Mouse (Mus musculus) forebrain, embryonic 15.5 days (tissue): ENCODE results near the gene Plek2. TPM values are rescaled to one million over a fixed set of nuclear protein-coding genes. Genes with fewer than 3 reads are reported as not detected.

Source experiments
- ATAC-seq: fragments of 200-750 bp; cut with Nextera tagmentation; replicated peaks from 2 replicates; pipeline ENCODE4 v1.8.0; 2017; ENCODE audit warnings: mild to moderate bottlenecking, moderate TSS enrichment, moderate library complexity
- H3K27ac ChIP-seq: fragments of 300-500 bp; sonication (generic); replicated peaks from 2 replicates; pipeline ENCODE4 v1.5.1; 2015; ENCODE audit warnings: mild to moderate bottlenecking, inconsistent platforms
- H3K27me3 ChIP-seq: fragments of 300-500 bp; sonication (generic); 2 replicates; pipeline ENCODE4 v1.6.1; 2015; ENCODE audit warnings: inconsistent platforms
- H3K36me3 ChIP-seq: fragments of 300-500 bp; sonication (generic); 2 replicates; pipeline ENCODE4 v1.6.1; 2015; ENCODE audit warnings: mild to moderate bottlenecking, inconsistent platforms
- H3K4me1 ChIP-seq: fragments of 300-500 bp; sonication (generic); 2 replicates; pipeline ENCODE4 v1.6.1; 2015; ENCODE audit warnings: inconsistent platforms
- H3K4me2 ChIP-seq: fragments of 300-500 bp; sonication (generic); replicated peaks from 2 replicates; pipeline ENCODE4 v1.6.1; 2015; ENCODE audit warnings: mild to moderate bottlenecking, inconsistent platforms
- H3K4me3 ChIP-seq: fragments of 300-500 bp; sonication (generic); 2 replicates; pipeline ENCODE4 v1.5.1; 2015; ENCODE audit warnings: mild to moderate bottlenecking, inconsistent platforms
- H3K9ac ChIP-seq: fragments of 300-500 bp; sonication (generic); replicated peaks from 2 replicates; pipeline ENCODE4 v1.6.1; 2015; ENCODE audit warnings: mild to moderate bottlenecking, inconsistent platforms
- H3K9me3 ChIP-seq: fragments of 300-500 bp; sonication (generic); 2 replicates; pipeline ENCODE4 v1.6.1; 2016; ENCODE audit warnings: inconsistent platforms
- WGBS: fragments of 180-500 bp; shearing (Covaris S2); methylation state at CpG from one replicate; pipeline ENCODE4 v1.1.7; 2015; ENCODE audit warnings: mixed read lengths; 5-methylcytosine and 5-hydroxymethylcytosine counted together
- polyA plus RNA-seq: library from polyadenylated mRNA; unstranded; fragments of >200 nt; fragmentation: Nextera tagmentation; extraction: Ambion mirVana; gene quantifications from 2 replicates; pipeline ENCODE4 v1.2.1, GENCODE M21; 2015

Gene Plek2
- polyA plus RNA-seq: 0.50 and 0.66 TPM in 2 replicates

- ATAC-seq: peak; percentile 35; the same call in 1 of the 2 replicates
- Histone ChIP-seq H3K9me3 (no peaks in the 10 kb centered on the region), H3K9ac (peak within 1 kb of the TSS; percentile 40), H3K4me3 (peak within 1 kb of the TSS; percentile 47), H3K36me3 (no peaks in the 10 kb centered on the region), H3K4me1 (peaks cover 12% of the 10 kb centered on the region), H3K4me2 (peak within 1 kb of the TSS; percentile 91), H3K27me3 (peaks cover 49% of the 10 kb centered on the region), H3K27ac (no peak within 1 kb of the TSS)
- 2% methylated on average over 38 of the region's 38 CpGs for WGBS
Observed at GRCm38 (mm10) chr12:78906707-78907162, at the start of gene Plek2. TSS of gene Plek2 (minus strand) at chr12:78906964.

DNA sequence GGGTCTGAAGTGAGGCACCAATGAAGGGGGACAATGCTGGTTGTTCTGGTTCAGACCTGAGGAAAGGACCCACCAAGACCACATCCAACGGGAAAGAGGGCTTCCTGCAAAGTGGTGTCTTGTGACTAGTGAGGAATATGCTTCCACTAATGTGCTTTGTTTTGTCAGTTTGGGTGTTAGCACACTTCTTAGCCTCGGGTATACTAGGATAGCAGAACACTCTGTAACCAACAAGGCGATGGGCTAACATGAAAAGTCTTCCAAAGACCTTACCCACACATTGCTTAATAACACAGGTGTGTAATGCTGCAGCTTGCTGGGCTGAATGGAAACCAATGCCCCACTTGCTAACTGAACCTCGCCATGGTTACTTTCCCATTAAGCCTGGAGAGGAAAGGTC lies 49.6 kb upstream of the Plek2 start:
- Histone ChIP-seq H3K4me1 (no peaks in the 10 kb centered on the region), H3K36me3 (peaks cover 9% of the 10 kb centered on the region; the same call in 1 of the 2 replicates), H3K4me2 (no peak overlapping the region), H3K9me3 (peaks cover 6% of the 10 kb centered on the region; the same call in 1 of the 2 replicates), H3K27ac (no peak overlapping the region), H3K4me3 (no peak overlapping the region), H3K9ac (no peak overlapping the region), H3K27me3 (no peaks in the 10 kb centered on the region)
- WGBS: 87% methylated on average over 4 of the region's 4 CpGs
- ATAC-seq: no peak

DNA sequence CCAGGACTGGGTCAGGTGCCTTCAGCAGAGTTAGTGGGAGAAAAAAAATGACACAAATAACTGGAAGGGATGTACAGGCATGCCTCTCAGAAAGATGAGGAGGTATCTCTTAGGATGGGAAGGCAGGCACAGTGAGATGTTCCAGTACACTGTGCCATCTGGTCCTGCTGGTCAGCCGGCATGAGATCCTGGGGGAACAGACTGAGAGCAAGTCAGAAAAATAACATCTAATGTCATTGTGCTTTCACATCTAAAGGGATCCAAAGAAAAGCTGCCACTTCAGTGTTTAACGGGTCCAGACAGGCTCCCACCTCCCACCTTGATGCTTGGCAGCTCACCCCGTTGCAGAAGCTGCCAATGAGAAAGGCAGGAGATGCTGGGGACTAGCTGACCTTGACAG lies 45.7 kb upstream of the Plek2 start:
- H3K9me3 ChIP-seq: peaks cover 6% of the 10 kb centered on the region; the same call in 1 of the 2 replicates
- no peak overlapping the region for H3K9ac ChIP-seq
- H3K4me1 ChIP-seq: no peaks in the 10 kb centered on the region
- WGBS: 47% methylated on average over 3 of the region's 3 CpGs
- no peak for ATAC-seq
- no peak overlapping the region for H3K27ac ChIP-seq
- no peak overlapping the region for H3K4me2 ChIP-seq
- no peaks in the 10 kb centered on the region for H3K27me3 ChIP-seq
- H3K4me3 ChIP-seq: no peak overlapping the region
- no peaks in the 10 kb centered on the region for H3K36me3 ChIP-seq

- H3K27ac ChIP-seq: no peak overlapping the region
- H3K9ac ChIP-seq: no peak overlapping the region
- no peak for ATAC-seq
- H3K4me1 ChIP-seq: no peaks in the 10 kb centered on the region
- peaks cover 6% of the 10 kb centered on the region; the same call in 1 of the 2 replicates for H3K9me3 ChIP-seq
- H3K4me3 ChIP-seq: no peak overlapping the region
- H3K36me3 ChIP-seq: no peaks in the 10 kb centered on the region
- H3K4me2 ChIP-seq: no peak overlapping the region
- H3K27me3 ChIP-seq: no peaks in the 10 kb centered on the region
- 66% methylated on average over 11 of the region's 11 CpGs for WGBS
Observed at GRCm38 (mm10) chr12:78952053-78952452, 45.3 kb upstream of the Plek2 start.

- Histone ChIP-seq H3K4me3 (no peak overlapping the region), H3K4me1 (no peaks in the 10 kb centered on the region), H3K27ac (no peak overlapping the region), H3K36me3 (no peaks in the 10 kb centered on the region), H3K27me3 (no peaks in the 10 kb centered on the region), H3K9ac (no peak overlapping the region), H3K4me2 (no peak overlapping the region), H3K9me3 (no peaks in the 10 kb centered on the region)
- no peak for ATAC-seq
- whole genome bisulfite sequencing: 80% methylated on average over 5 of the region's 5 CpGs
Observed at GRCm38 (mm10) chr12:78947661-78948060, 40.9 kb upstream of the Plek2 start.

DNA sequence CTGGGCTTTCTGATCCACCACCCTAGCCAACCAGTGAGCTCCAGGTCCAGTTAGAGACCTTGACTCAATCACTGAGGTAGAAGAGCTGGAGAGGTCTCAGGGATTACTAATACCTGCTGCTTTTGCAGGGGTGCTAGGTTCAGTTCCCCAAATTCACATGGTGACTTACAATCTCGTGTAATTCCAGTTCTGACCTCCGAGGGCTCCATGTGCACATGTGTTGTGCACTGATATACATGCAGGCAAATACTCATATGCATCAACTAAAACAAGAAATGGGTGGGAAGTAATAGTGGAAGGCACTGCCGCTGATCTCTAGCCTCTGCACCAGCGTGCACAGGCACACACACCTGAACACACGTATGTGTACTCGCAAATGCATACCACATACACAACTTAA lies 40.4 kb upstream of the Plek2 start:
- no peak overlapping the region for H3K4me2 ChIP-seq
- no peaks in the 10 kb centered on the region for H3K4me1 ChIP-seq
- H3K9me3 ChIP-seq: no peaks in the 10 kb centered on the region
- H3K9ac ChIP-seq: no peak overlapping the region
- no peaks in the 10 kb centered on the region for H3K36me3 ChIP-seq
- no peak for ATAC-seq
- WGBS: 83% methylated on average over 6 of the region's 6 CpGs
- no peak overlapping the region for H3K27ac ChIP-seq
- no peak overlapping the region for H3K4me3 ChIP-seq
- no peaks in the 10 kb centered on the region for H3K27me3 ChIP-seq

- 90% methylated on average over 6 of the region's 6 CpGs for WGBS
- Histone ChIP-seq H3K9ac (no peak overlapping the region), H3K36me3 (no peaks in the 10 kb centered on the region), H3K27ac (no peak overlapping the region), H3K4me3 (no peak overlapping the region), H3K9me3 (no peaks in the 10 kb centered on the region), H3K4me1 (no peaks in the 10 kb centered on the region), H3K27me3 (no peaks in the 10 kb centered on the region), H3K4me2 (no peak overlapping the region)
- no peak for ATAC-seq
Observed at GRCm38 (mm10) chr12:78942931-78943330, 36.2 kb upstream of the Plek2 start.

GRCm38 (mm10) chr12:78940081-78940480 lies 33.3 kb upstream of the Plek2 start:
- Histone ChIP-seq H3K36me3 (no peaks in the 10 kb centered on the region), H3K27ac (no peak overlapping the region), H3K9me3 (no peaks in the 10 kb centered on the region), H3K27me3 (no peaks in the 10 kb centered on the region), H3K4me3 (no peak overlapping the region), H3K9ac (no peak overlapping the region), H3K4me1 (no peaks in the 10 kb centered on the region), H3K4me2 (no peak overlapping the region)
- ATAC-seq: no peak
- 86% methylated on average over 5 of the region's 5 CpGs for WGBS

DNA sequence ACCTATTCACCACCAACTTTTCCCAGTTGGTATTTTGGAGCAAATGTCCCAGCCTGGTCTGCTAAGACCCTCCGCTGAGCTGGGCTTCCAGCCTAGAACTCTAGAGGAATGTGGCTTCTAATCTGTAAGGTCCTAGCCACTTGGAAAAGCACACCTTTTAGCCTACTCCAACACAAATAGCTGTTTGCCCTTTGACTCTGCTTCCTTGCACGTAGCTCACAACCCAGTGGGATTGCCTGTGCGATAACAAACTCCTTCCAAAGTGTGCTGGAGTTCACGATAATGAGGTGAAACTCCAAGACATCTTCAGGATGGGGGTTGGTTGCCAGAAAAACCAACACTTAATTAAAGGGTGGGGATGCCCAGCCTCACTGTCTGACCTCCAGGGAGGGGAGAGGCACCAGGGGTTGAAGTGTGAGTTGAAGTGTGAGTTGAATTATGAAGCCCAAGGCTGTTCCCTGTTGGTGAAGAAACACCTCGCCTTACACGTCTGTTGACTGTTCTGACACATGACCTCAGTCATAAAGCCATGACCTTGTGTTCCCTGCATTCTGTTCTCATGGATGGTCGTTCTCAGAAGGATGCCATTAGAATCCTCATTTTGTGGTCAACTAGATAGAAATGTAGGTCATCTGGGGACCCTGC lies 32.8 kb upstream of the Plek2 start:
- Histone ChIP-seq H3K27ac (no peak overlapping the region), H3K27me3 (no peaks in the 10 kb centered on the region), H3K36me3 (no peaks in the 10 kb centered on the region), H3K4me1 (no peaks in the 10 kb centered on the region), H3K9me3 (no peaks in the 10 kb centered on the region), H3K9ac (no peak overlapping the region), H3K4me3 (no peak overlapping the region), H3K4me2 (no peak overlapping the region)
- no peak for ATAC-seq
- WGBS: 84% methylated on average over 7 of the region's 7 CpGs

DNA sequence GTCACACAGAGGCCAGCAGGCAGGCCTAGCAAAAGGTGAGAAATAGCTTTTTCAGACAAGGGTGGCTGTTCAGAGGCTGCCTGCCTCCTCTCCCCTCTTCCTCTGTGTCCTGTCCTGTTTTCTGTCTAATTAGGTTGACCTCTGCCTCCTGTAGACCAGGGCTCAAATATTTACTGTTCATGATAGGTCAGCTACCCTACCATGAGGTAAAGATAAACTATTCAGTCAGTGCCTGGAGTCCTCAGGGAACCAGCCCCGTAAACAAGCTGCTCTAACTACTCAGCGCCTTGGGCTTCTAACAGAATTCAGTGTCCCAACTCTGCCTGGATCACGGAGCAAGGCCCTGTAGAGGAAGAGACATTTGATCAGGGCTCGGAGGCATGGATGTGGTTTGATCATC lies 29.7 kb upstream of the Plek2 start:
- no peaks in the 10 kb centered on the region for H3K36me3 ChIP-seq
- no peaks in the 10 kb centered on the region for H3K27me3 ChIP-seq
- H3K4me1 ChIP-seq: no peaks in the 10 kb centered on the region
- no peak overlapping the region for H3K27ac ChIP-seq
- ATAC-seq: no peak
- 67% methylated on average over 4 of the region's 4 CpGs for WGBS
- H3K9me3 ChIP-seq: no peaks in the 10 kb centered on the region
- no peak overlapping the region for H3K4me2 ChIP-seq
- H3K4me3 ChIP-seq: no peak overlapping the region
- H3K9ac ChIP-seq: no peak overlapping the region

DNA sequence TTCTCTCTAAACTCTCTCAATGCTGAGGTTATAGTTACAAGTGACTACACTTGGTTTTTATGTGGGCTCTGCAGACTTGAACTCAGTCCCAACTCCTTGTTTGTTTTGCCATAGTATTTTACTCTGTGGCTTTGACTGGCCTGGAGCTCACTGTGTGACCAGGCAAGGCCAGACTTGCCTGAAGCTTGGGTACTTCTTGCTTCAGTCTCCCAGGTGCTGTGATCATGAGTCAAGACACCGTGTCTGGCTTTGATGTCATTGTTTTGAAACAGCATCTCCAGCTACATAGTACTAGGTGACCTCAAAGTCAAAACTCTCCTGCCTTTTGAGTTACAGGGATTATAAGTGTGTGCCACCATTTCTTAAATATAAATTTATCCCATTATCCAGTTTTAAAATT lies 23.1 kb upstream of the Plek2 start:
- 78% methylated on average over 1 of the region's 1 CpGs for WGBS
- no peak overlapping the region for H3K4me3 ChIP-seq
- H3K4me2 ChIP-seq: no peak overlapping the region
- no peaks in the 10 kb centered on the region for H3K36me3 ChIP-seq
- no peaks in the 10 kb centered on the region for H3K4me1 ChIP-seq
- ATAC-seq: no peak
- H3K9me3 ChIP-seq: no peaks in the 10 kb centered on the region
- no peak overlapping the region for H3K9ac ChIP-seq
- no peaks in the 10 kb centered on the region for H3K27me3 ChIP-seq
- no peak overlapping the region for H3K27ac ChIP-seq

GRCm38 (mm10) chr12:78927287-78927686 lies 20.5 kb upstream of the Plek2 start:
- Histone ChIP-seq H3K36me3 (no peaks in the 10 kb centered on the region), H3K4me2 (no peak overlapping the region), H3K27me3 (no peaks in the 10 kb centered on the region), H3K9ac (no peak overlapping the region), H3K4me1 (no peaks in the 10 kb centered on the region), H3K4me3 (no peak overlapping the region), H3K27ac (no peak overlapping the region), H3K9me3 (no peaks in the 10 kb centered on the region)
- no peak for ATAC-seq
- WGBS: 52% methylated on average over 5 of the region's 5 CpGs
